Mouse (Mus musculus) midbrain, embryonic 12.5 days (tissue): Measurements from ENCODE around the gene Fam133b. TPM values are rescaled to one million over a fixed set of nuclear protein-coding genes. Genes with fewer than 3 reads are reported as not detected.

ENCODE experiments used
- polyA plus RNA-seq: library from polyadenylated mRNA; unstranded; fragments of >200 nt; fragmentation: Nextera tagmentation; extraction: Ambion mirVana; gene quantifications from 2 replicates; pipeline ENCODE4 v1.2.1, GENCODE M21; 2016

Gene Fam133b
- polyA plus RNA-seq, 1 experiment from 2014 or later = 36.4 TPM

Other genes with a start within 250 kb of the Fam133b start
- gene Cdk6, start 202.3 kb upstream of the Fam133b start, polyA plus RNA-seq = 16.5 and 18.0 TPM in 2 replicates
- 4.3 and 4.9 TPM in 2 replicates for gene 1700109H08Rik, start 27.7 kb downstream of the Fam133b start, polyA plus RNA-seq
- 21.0 and 24.8 TPM in 2 replicates for gene Pex1, start 52.2 kb downstream of the Fam133b start, polyA plus RNA-seq
- 15.6 and 15.8 TPM in 2 replicates for gene Rbm48, start 52.8 kb downstream of the Fam133b start, polyA plus RNA-seq
- 0.14 TPM in 1 of 2 replicates, not detected in the other for gene Tmbim7, start 107.3 kb downstream of the Fam133b start, polyA plus RNA-seq
- gene Gatad1, start 113.4 kb downstream of the Fam133b start, polyA plus RNA-seq = 76.6 and 86.4 TPM in 2 replicates